Mouse (Mus musculus) layer of hippocampus, adult 11-12 months (tissue): ENCODE data around the gene Skint2.

Experiments
- DNase-seq: peaks from one replicate; pipeline ENCODE4 v3.0.0; 2022; ENCODE audit warnings: low spot score

Skint2 gene

DNA sequence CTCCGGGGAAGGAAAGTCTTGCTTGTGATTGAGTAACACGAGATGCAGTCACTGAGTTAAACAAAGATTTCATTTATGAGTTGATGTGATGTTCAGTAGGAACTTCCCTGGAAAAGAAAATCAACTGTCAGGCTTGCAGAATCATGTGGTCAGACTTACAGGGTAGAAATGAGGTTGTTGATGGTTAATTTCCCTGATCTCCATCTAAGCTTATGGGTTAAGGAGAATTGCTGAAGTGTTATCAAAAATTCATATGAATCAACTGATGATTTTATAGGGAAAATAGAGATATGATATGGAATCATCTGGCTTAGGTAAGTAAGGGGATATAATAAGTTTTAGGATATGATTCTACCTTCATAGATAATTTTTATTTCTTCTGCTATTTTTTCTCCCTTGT lies at the start of gene Skint2:
TSS of gene Skint2 (plus strand) at position 301 of the 400 bp plus-strand sequence.
- DNase-seq, result no peak
